Mouse (Mus musculus) heart, postnatal 4 days (tissue): ENCODE results near the gene Atp12a. TPM values are rescaled to one million over a fixed set of nuclear protein-coding genes. Genes with fewer than 3 reads are reported as not detected.

Experiments used
- DNase-seq: peaks from one replicate; pipeline ENCODE4 v3.0.0; 2021
- total RNA-seq, 2 experiments: library from RNA; stranded (reverse); gene quantifications; 2 replicates each; pipeline ENCODE4 v1.2.3; 2021

Atp12a gene
- total RNA-seq, 2 experiments from 2014 or later, result not detected

- no peak for DNase-seq
Observed at GRCm38 (mm10) chr14:56382366-56382765, 17.5 kb downstream of the Atp12a start.

- no peak for DNase-seq
Observed at GRCm38 (mm10) chr14:56390247-56390646, 25.4 kb downstream of the Atp12a start.

- no peak for DNase-seq
Observed at GRCm38 (mm10) chr14:56393704-56394312, 28.9 kb downstream of the Atp12a start.

GRCm38 (mm10) chr14:56398001-56398400 lies 33.1 kb downstream of the Atp12a start:
- DNase-seq, result peak; percentile 53

- peak; percentile 7 for DNase-seq
Observed at GRCm38 (mm10) chr14:56402311-56403071, 37.6 kb downstream of the Atp12a start, which contains the start of gene Rnf17. TSS of gene Rnf17 (plus strand) at chr14:56402581.

- DNase-seq, result no peak
Observed at GRCm38 (mm10) chr14:56403072-56403375, 38.2 kb downstream of the Atp12a start.

Other genes starting within 250 kb of the Atp12a start
- gene Gzme, start 244.4 kb upstream of the Atp12a start, total RNA-seq, result not detected
- gene Gzmd, start 232.5 kb upstream of the Atp12a start, total RNA-seq, result not detected
- not detected for gene Gzmg, start 205.5 kb upstream of the Atp12a start, total RNA-seq
- gene Gzmn, start 190.5 kb upstream of the Atp12a start, total RNA-seq, result not detected
- gene Gzmf, start 153.7 kb upstream of the Atp12a start, total RNA-seq, result not detected
- gene Gzmc, start 130.4 kb upstream of the Atp12a start, total RNA-seq, result not detected
- not detected for gene Gzmb, start 102.8 kb upstream of the Atp12a start, total RNA-seq
- 1 to 10 TPM; 1.6 TPM for gene Rnf17, start 37.5 kb downstream of the Atp12a start, total RNA-seq
- 1 to 10 TPM; 5.7 to 6.8 TPM for gene Cenpj, start 210.4 kb downstream of the Atp12a start, total RNA-seq
- gene Parp4, start 210.6 kb downstream of the Atp12a start, total RNA-seq, result 10 to 100 TPM; 29.4 to 29.8 TPM